Mouse (Mus musculus): ENCODE measurements at regions not wholly inside any gene's neighbourhood (a gene's known extent, or its start where the extent isn't known, plus 50 kb on each side); places are given as distances from the start of the nearest gene placed in this dataset.

DNA sequence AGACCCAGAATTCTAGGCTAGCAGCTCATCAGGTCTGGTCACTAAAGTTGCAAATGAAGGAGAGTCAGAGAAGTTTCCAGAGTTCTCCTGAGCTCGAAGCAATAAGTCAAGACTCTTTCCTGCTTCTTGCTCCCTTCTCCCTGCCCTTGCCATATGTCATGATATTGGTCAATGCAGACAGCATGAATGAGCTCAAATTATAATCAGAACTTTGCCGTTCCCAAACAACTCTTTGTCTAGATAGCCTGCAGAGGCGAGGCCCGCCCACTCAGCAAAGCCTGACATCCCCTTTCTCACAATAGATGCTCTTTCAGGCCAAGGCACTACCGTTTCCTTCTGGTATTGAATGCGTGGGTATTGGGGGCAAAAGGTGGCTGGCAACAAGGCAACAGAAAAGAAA is 204.0 kb upstream of the Ncam1 start:
- TF ChIP-seq CTCF (IDR thresholded peaks at IDR 0.05; ENCODE audit: borderline replicate concordance, insufficient read depth, low read depth, low read length), result no peak
- no peak for TF ChIP-seq POLR2A (IDR thresholded peaks at IDR 0.05; ENCODE audit: borderline replicate concordance, insufficient read depth, low read length)
- Histone ChIP-seq H3K4me3 (replicated peaks; ENCODE audit: insufficient read depth, low read depth, low read length) (no peak overlapping the region), H3K27me3 (ENCODE audit: control insufficient read depth, insufficient read depth, low read length) (no peaks in the 10 kb centered on the region), H3K4me1 (ENCODE audit: control insufficient read depth, insufficient read depth, low read length) (peaks cover 14% of the 10 kb centered on the region), H3K27ac (ENCODE audit: insufficient read depth, low read length) (no peak overlapping the region)
- 82% methylated on average over 6 of the region's 6 CpGs for WGBS
- DNase-seq, result no peak

DNA sequence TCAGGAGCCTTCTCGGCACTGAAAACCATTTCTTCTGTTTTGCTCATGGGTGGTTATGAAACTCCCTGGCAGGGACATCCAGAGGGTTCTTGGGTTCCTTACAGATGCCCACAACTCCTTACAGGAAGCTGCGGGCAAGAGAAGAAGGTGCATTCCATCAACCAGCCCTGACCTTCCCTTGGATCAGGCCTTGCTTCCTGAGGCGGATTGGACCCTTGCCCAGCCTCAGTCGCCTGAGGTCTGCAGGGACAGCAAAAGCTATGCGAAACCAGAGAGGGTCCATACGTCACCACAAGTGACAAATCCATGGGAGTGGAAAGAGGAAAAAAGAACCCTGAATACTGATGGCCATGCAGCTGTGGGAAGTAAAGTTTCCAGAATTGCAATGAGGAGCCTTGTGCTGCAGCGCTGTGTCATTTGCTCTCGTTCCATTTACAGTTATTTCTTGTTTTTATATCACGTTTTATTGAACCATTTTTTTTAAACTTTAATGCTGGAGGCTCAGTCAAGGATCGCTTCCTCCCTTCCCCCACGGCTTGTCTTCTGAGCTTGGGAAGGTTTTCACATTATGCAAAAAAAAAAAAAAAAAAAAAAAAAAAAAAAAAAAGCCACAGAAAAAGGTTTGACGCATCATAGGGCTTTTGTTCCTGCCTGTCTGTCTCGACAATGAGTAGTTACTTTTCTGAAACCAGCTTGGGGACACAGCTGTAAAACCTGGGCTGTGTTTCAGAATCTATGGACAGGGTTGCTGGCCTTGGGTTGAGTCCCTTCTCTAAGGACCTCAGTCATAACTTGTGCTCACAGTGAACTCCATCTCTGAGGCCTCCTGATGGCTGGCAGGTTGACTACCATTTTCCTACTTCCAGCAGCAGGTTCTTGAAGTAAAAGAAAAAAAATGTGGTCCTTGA is 202.0 kb upstream of the Ncam1 start:
- no peak overlapping the region for H3K27ac ChIP-seq (ENCODE audit: insufficient read depth, low read length)
- no peak for TF ChIP-seq POLR2A (IDR thresholded peaks at IDR 0.05; ENCODE audit: borderline replicate concordance, insufficient read depth, low read length)
- TF ChIP-seq CTCF (IDR thresholded peaks at IDR 0.05; ENCODE audit: borderline replicate concordance, insufficient read depth, low read depth, low read length), result no peak
- H3K27me3 ChIP-seq (ENCODE audit: control insufficient read depth, insufficient read depth, low read length), result no peaks in the 10 kb centered on the region
- 62% methylated on average over 13 of the region's 13 CpGs for WGBS
- peaks cover 8% of the 10 kb centered on the region for H3K4me1 ChIP-seq (ENCODE audit: control insufficient read depth, insufficient read depth, low read length)
- H3K4me3 ChIP-seq (replicated peaks; ENCODE audit: insufficient read depth, low read depth, low read length), result no peak overlapping the region
- DNase-seq, result peak; percentile 15 to 31

DNA sequence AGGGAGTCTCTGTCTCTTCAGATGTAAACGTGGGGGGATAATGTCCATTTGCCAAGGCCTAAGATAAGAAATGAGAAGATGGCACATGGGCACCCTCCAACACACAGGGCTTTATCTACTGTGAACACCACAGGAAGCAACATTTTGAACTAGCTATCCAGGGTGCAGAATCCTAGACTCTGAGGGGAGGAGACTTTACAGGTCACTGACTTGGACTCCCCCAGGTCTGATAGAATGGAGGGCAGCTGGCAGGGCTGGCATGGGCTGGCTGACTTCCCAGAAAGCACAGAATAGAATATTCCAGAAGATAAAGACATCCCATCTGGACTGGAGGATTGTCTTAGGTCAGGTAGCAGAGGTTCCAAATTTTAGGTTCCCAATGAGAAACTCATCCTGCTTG is 201.2 kb upstream of the Ncam1 start:
- TF ChIP-seq CTCF (IDR thresholded peaks at IDR 0.05; ENCODE audit: borderline replicate concordance, insufficient read depth, low read depth, low read length) (no peak), POLR2A (IDR thresholded peaks at IDR 0.05; ENCODE audit: borderline replicate concordance, insufficient read depth, low read length) (no peak)
- H3K27me3 ChIP-seq (ENCODE audit: control insufficient read depth, insufficient read depth, low read length), result no peaks in the 10 kb centered on the region
- peak in 1 of 2 experiments; percentile 26 for DNase-seq
- no peak overlapping the region for H3K27ac ChIP-seq (ENCODE audit: insufficient read depth, low read length)
- WGBS, result 40% methylated on average over 1 of the region's 1 CpGs
- no peak overlapping the region for H3K4me3 ChIP-seq (replicated peaks; ENCODE audit: insufficient read depth, low read depth, low read length)
- H3K4me1 ChIP-seq (ENCODE audit: control insufficient read depth, insufficient read depth, low read length), result peaks cover 4% of the 10 kb centered on the region

DNA sequence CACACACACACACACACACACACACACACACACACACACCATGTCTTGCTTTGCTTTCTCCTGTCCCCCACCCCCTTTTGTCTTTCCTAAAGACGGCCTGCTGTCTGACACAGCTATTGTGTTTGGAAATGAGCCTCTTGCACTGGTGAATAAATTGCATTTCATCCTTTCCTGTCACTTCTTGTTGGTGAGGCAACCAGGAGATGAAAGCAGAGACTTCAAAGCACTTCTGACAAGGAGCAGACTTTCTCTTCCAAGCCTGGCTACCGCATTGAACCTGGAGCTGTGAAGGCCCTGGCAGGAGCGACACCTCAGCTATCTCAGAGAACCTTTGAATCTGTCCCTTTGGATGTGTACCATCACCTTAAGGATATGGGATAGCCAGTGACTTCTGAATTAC is 199.4 kb upstream of the Ncam1 start:
- DNase-seq, result no peak
- no peak overlapping the region for H3K27ac ChIP-seq (ENCODE audit: insufficient read depth, low read length)
- H3K27me3 ChIP-seq (ENCODE audit: control insufficient read depth, insufficient read depth, low read length), result no peaks in the 10 kb centered on the region
- H3K4me1 ChIP-seq (ENCODE audit: control insufficient read depth, insufficient read depth, low read length), result peaks cover 4% of the 10 kb centered on the region
- TF ChIP-seq POLR2A (IDR thresholded peaks at IDR 0.05; ENCODE audit: borderline replicate concordance, insufficient read depth, low read length) (no peak), CTCF (IDR thresholded peaks at IDR 0.05; ENCODE audit: borderline replicate concordance, insufficient read depth, low read depth, low read length) (no peak)
- no peak overlapping the region for H3K4me3 ChIP-seq (replicated peaks; ENCODE audit: insufficient read depth, low read depth, low read length)
- WGBS, result 86% methylated on average over 3 of the region's 3 CpGs

DNA sequence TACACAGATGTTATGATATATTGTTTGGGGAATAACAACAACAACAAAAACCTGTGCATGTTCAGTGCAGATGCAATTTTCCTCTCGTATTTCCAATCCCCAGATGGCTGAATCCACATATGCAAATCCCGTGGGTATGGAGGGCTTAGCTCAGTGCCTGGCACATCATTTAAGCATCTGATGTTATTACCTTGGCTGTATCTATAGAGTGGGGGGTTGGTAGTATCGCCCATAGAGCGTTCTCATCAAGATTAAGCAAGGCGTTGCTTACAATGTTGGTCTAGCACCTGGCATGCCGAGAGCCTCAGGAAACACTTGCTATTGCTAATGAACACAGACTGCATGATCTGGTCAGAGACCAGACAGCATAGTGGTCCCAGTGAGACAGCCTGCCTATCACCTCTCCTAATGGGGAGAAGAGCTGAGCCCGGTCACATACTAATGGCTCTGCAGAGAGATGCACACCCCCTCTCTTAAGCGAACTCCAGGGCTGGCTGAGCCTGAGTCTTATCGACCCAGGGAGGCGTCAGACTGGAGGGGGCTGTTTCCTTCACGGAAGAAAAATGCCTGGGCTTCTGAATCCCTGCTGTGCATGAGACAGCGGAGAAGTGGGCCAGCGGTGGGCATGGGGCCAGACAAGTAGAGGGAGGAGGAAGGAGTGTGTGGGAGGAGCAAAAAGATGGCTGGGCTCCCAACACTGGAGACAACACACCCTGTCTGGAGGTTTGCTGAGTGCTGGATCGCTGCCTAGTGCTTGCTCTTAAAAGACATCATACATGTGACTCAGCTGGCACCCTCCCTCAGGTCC is 190.9 kb upstream of the Ncam1 start:
- 21% methylated on average over 14 of the region's 14 CpGs for WGBS
- peak overlapping the region; percentile 1 for H3K4me3 ChIP-seq (replicated peaks; ENCODE audit: insufficient read depth, low read depth, low read length)
- H3K4me1 ChIP-seq (ENCODE audit: control insufficient read depth, insufficient read depth, low read length), result peaks cover 6% of the 10 kb centered on the region; the same call in 1 of the 2 replicates
- H3K27ac ChIP-seq (ENCODE audit: insufficient read depth, low read length), result no peak overlapping the region
- H3K27me3 ChIP-seq (ENCODE audit: control insufficient read depth, insufficient read depth, low read length), result no peaks in the 10 kb centered on the region
- peak; percentile 47 for DNase-seq
- TF ChIP-seq CTCF (IDR thresholded peaks at IDR 0.05; ENCODE audit: borderline replicate concordance, insufficient read depth, low read depth, low read length) (no peak), POLR2A (IDR thresholded peaks at IDR 0.05; ENCODE audit: borderline replicate concordance, insufficient read depth, low read length) (no peak)

DNA sequence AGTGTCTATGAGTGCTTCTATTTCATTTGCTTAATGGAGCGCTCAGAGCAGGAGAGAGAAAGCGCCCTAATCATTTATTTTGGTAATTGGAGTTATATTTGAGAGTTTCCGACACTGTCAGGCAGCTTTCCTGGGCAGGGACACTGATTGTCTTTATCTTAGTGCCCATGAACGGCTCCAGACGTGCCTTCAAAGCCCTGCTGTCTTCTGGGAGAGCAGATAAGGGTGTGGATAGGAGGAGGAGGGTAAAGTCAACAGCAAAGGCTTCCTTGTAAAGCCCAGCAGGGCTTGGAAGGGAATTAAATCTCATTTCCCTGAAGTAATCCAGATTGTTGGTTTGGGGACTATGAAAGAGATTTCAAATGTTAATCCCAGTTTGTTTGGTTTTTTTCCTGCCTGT is 189.3 kb upstream of the Ncam1 start:
- H3K4me3 ChIP-seq (replicated peaks; ENCODE audit: insufficient read depth, low read depth, low read length), result no peak overlapping the region
- TF ChIP-seq CTCF (IDR thresholded peaks at IDR 0.05; ENCODE audit: borderline replicate concordance, insufficient read depth, low read depth, low read length) (no peak), POLR2A (IDR thresholded peaks at IDR 0.05; ENCODE audit: borderline replicate concordance, insufficient read depth, low read length) (no peak)
- no peak overlapping the region for H3K27ac ChIP-seq (ENCODE audit: insufficient read depth, low read length)
- no peaks in the 10 kb centered on the region for H3K27me3 ChIP-seq (ENCODE audit: control insufficient read depth, insufficient read depth, low read length)
- no peak for DNase-seq
- 93% methylated on average over 5 of the region's 5 CpGs for WGBS
- H3K4me1 ChIP-seq (ENCODE audit: control insufficient read depth, insufficient read depth, low read length), result peaks cover 6% of the 10 kb centered on the region; the same call in 1 of the 2 replicates

DNA sequence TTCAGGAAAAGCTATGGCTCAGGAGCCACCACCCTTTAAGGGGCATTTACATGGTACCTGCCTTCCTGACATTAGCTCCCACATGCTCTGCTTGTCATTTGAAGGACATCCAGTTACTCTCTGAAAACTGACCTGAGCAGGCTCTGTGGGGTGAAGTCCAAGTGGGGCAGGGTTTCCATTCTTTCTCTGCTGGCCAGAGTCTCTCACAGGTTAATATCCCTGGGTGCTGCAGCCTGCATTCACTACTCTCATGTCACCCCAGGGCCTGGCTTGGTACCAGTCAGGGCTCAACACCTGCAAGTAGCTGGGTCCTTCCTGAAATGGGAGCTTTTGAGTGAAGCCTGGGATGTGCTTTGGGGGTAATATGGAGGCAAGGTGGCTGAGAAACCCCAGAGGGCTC is 188.8 kb upstream of the Ncam1 start:
- peaks cover 6% of the 10 kb centered on the region; the same call in 1 of the 2 replicates for H3K4me1 ChIP-seq (ENCODE audit: control insufficient read depth, insufficient read depth, low read length)
- DNase-seq, result no peak
- no peak overlapping the region for H3K4me3 ChIP-seq (replicated peaks; ENCODE audit: insufficient read depth, low read depth, low read length)
- TF ChIP-seq CTCF (IDR thresholded peaks at IDR 0.05; ENCODE audit: borderline replicate concordance, insufficient read depth, low read depth, low read length) (no peak), POLR2A (IDR thresholded peaks at IDR 0.05; ENCODE audit: borderline replicate concordance, insufficient read depth, low read length) (no peak)
- no peaks in the 10 kb centered on the region for H3K27me3 ChIP-seq (ENCODE audit: control insufficient read depth, insufficient read depth, low read length)
- H3K27ac ChIP-seq (ENCODE audit: insufficient read depth, low read length), result no peak overlapping the region

All from cerebellum, adult 2 months (tissue).